Mouse (Mus musculus): ENCODE data around the gene C1ql1. TPM values are rescaled to one million over a fixed set of nuclear protein-coding genes. Genes with fewer than 3 reads are reported as not detected.
"Not testable (repeated sequence)": the region's sequence is repeated elsewhere in the genome, so short reads cannot be mapped to it uniquely, and the experiment has no call there.

Gene C1ql1
- polyA plus RNA-seq, 1 experiment from 2014 or later, result 0.13 TPM

DNA sequence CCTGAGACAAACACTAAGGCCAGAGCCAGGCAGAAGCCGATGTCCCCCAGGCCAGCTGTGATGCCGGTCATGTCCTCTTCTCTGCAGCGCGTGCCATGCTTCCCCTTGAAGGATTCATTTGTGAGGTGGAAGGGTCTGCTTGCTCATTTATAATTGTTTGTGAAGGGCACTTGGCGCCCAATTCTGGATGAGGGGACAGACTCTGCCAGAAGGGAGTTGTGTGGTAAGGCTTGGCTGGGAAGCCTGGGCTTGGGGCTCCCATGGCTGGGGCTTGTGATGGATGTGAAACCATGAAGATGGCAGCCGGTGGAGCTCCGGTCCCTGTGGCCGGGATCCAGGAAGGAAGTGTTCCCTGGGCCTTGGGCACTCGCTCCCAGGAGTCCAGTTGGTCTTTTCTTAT lies 37.6 kb upstream of the C1ql1 start:
- H3K27me3 ChIP-seq (ENCODE audit: control insufficient read depth, insufficient read depth, low read depth, low read length), result peaks cover 10% of the 10 kb centered on the region
- ATAC-seq (ENCODE audit: low read depth), result no peak
- no peak overlapping the region for H3K27ac ChIP-seq (ENCODE audit: low read length)
- no peak overlapping the region for H3K4me3 ChIP-seq (ENCODE audit: low read depth, low read length)
- no peaks in the 10 kb centered on the region for H3K36me3 ChIP-seq (ENCODE audit: control insufficient read depth, insufficient read depth)
- H3K4me1 ChIP-seq (ENCODE audit: control insufficient read depth, low read depth, low read length), result no peaks in the 10 kb centered on the region
- H3K9me3 ChIP-seq (replicated peaks; ENCODE audit: control insufficient read depth, low read length), result no peaks in the 10 kb centered on the region
- WGBS (ENCODE audit: insufficient replicate concordance), result 70% methylated on average over 9 of the region's 9 CpGs
- H3K4me2 ChIP-seq (ENCODE audit: low read depth, low read length), result no peak overlapping the region
- no peak overlapping the region for H3K9ac ChIP-seq (ENCODE audit: low read depth, low read length)

DNA sequence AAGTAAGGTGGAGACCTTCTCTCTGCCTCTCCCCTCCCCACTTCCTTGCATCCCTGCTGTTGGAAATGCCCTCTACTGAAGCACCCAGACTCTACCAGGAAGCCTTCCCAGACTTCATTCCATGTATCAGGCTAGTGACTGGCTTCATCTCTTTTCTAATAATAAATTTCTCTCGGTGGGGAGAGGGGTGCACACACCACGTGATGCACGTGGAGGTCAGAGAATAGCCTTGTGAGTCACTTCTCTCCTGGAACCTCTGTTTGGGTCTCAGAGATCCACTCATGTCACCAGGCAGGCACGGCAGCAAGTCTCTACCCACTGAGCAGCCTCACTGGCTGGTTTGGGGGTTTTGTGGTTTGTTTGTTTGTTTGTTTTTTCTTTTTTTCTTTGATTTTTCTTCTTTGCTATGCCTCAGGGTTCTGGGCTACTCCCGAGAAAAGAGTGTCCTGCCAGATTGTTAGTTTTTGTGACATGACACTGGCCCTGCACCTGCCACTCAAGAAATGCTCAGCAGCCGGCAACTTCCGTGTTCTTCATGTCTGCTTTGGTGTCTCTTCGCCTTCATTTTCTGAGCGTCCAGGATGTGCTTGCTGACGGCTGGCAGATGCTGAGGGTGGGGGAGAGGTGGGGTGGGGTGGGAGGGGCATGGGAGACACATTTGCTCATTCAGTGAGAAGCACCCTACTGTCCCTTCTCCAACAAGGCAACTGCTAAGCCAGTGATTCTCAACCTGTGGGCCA lies 34.8 kb upstream of the C1ql1 start:
- ATAC-seq (ENCODE audit: low read depth), result no peak
- H3K4me2 ChIP-seq (ENCODE audit: low read depth, low read length), result no peak overlapping the region
- no peaks in the 10 kb centered on the region for H3K9me3 ChIP-seq (replicated peaks; ENCODE audit: control insufficient read depth, low read length)
- H3K4me3 ChIP-seq (ENCODE audit: low read depth, low read length), result no peak overlapping the region
- H3K27ac ChIP-seq (ENCODE audit: low read length), result no peak overlapping the region
- no peaks in the 10 kb centered on the region for H3K4me1 ChIP-seq (ENCODE audit: control insufficient read depth, low read depth, low read length)
- no peak overlapping the region for H3K9ac ChIP-seq (ENCODE audit: low read depth, low read length)
- WGBS (ENCODE audit: insufficient replicate concordance), result 33% methylated on average over 10 of the region's 10 CpGs
- no peaks in the 10 kb centered on the region for H3K36me3 ChIP-seq (ENCODE audit: control insufficient read depth, insufficient read depth)
- H3K27me3 ChIP-seq (ENCODE audit: control insufficient read depth, insufficient read depth, low read depth, low read length), result no peaks in the 10 kb centered on the region

GRCm38 (mm10) chr11:102978052-102978666 lies 31.7 kb upstream of the C1ql1 start:
- Histone ChIP-seq H3K27ac (ENCODE audit: low read length) (no peak overlapping the region), H3K9me3 (replicated peaks; ENCODE audit: control insufficient read depth, low read length) (no peaks in the 10 kb centered on the region), H3K36me3 (ENCODE audit: control insufficient read depth, insufficient read depth) (no peaks in the 10 kb centered on the region), H3K4me2 (ENCODE audit: low read depth, low read length) (no peak overlapping the region), H3K27me3 (ENCODE audit: control insufficient read depth, insufficient read depth, low read depth, low read length) (no peaks in the 10 kb centered on the region), H3K4me3 (ENCODE audit: low read depth, low read length) (no peak overlapping the region), H3K4me1 (ENCODE audit: control insufficient read depth, low read depth, low read length) (no peaks in the 10 kb centered on the region), H3K9ac (ENCODE audit: low read depth, low read length) (no peak overlapping the region)
- no peak for ATAC-seq (ENCODE audit: low read depth)
- WGBS (ENCODE audit: insufficient replicate concordance), result 34% methylated on average over 6 of the region's 6 CpGs

DNA sequence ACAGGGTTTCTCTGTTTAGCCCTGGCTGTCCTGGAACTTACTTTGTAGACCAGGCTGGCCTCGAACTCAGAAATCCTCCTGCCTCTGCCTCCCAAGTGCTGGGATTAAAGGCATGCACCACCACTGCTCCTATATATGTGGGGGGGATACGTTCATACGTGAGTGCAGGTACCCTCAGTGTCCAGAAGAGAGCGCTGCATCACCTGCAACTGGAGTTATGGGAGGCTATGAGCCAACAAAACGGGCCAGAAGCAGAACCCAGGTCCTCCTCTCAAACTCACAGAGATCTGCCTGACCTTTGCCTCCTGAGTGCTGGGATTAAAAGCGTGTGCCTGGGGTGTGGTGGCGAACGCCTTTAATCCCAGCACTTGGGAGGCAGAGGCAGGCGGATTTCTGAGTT lies 29.5 kb upstream of the C1ql1 start:
- not testable (repeated sequence) for H3K4me3 ChIP-seq (ENCODE audit: low read depth, low read length); ATAC-seq (ENCODE audit: low read depth); H3K9me3 ChIP-seq (replicated peaks; ENCODE audit: control insufficient read depth, low read length); H3K9ac ChIP-seq (ENCODE audit: low read depth, low read length); H3K36me3 ChIP-seq (ENCODE audit: control insufficient read depth, insufficient read depth); H3K4me2 ChIP-seq (ENCODE audit: low read depth, low read length); H3K4me1 ChIP-seq (ENCODE audit: control insufficient read depth, low read depth, low read length); H3K27ac ChIP-seq (ENCODE audit: low read length)
- H3K27me3 ChIP-seq (ENCODE audit: control insufficient read depth, insufficient read depth, low read depth, low read length), result peaks cover 11% of the 10 kb centered on the region
- WGBS (ENCODE audit: insufficient replicate concordance), result 67% methylated on average over 9 of the region's 9 CpGs

DNA sequence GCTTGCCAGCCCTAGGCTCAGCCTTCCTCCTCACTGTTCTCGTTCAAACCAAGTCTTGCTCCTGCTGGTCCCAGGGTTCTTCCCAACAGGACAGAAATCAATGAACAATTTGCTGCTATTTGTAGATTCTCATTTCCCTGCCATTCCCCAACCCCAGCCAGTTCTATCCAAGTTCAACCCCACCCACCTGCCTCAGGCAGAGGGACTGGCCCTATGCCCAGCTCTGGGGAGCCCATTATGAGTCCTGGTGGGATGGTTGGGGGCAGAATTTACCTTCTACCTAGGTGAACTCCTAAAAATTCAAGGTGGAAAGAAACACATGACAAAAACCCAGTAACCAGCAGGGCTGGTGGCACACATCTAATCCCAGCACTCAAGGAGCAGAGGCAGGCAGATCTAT lies 25.8 kb upstream of the C1ql1 start:
- no peaks in the 10 kb centered on the region for H3K36me3 ChIP-seq (ENCODE audit: control insufficient read depth, insufficient read depth)
- no peaks in the 10 kb centered on the region for H3K9me3 ChIP-seq (replicated peaks; ENCODE audit: control insufficient read depth, low read length)
- H3K4me2 ChIP-seq (ENCODE audit: low read depth, low read length), result no peak overlapping the region
- no peak for ATAC-seq (ENCODE audit: low read depth)
- no peaks in the 10 kb centered on the region for H3K4me1 ChIP-seq (ENCODE audit: control insufficient read depth, low read depth, low read length)
- WGBS (ENCODE audit: insufficient replicate concordance), result 44% methylated on average over 1 of the region's 1 CpGs
- H3K4me3 ChIP-seq (ENCODE audit: low read depth, low read length), result no peak overlapping the region
- H3K27ac ChIP-seq (ENCODE audit: low read length), result no peak overlapping the region
- H3K27me3 ChIP-seq (ENCODE audit: control insufficient read depth, insufficient read depth, low read depth, low read length), result peaks cover 19% of the 10 kb centered on the region
- no peak overlapping the region for H3K9ac ChIP-seq (ENCODE audit: low read depth, low read length)

DNA sequence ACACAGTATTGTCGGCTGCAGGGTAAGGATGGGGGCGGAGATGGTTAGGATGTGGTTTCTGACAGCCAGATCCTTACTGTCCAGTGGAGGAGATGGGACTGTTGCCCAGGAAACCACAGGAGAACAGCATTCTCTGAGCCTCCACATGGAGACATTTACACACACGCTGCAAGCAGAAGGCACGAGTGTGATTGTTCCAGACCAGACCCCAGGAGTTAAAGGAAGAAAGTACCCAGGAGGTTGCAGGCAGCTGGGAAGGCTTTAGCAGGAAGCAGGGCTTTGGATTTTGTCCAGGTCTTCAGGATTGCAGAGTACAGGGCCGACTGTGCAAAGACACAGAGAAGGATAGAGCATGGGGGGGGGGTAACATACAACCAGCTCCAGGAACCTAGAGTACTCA lies 25.1 kb upstream of the C1ql1 start:
- Histone ChIP-seq H3K4me3 (ENCODE audit: low read depth, low read length) (no peak overlapping the region), H3K9ac (ENCODE audit: low read depth, low read length) (no peak overlapping the region), H3K27me3 (ENCODE audit: control insufficient read depth, insufficient read depth, low read depth, low read length) (peaks cover 25% of the 10 kb centered on the region), H3K9me3 (replicated peaks; ENCODE audit: control insufficient read depth, low read length) (no peaks in the 10 kb centered on the region), H3K4me2 (ENCODE audit: low read depth, low read length) (no peak overlapping the region), H3K4me1 (ENCODE audit: control insufficient read depth, low read depth, low read length) (no peaks in the 10 kb centered on the region), H3K36me3 (ENCODE audit: control insufficient read depth, insufficient read depth) (no peaks in the 10 kb centered on the region), H3K27ac (ENCODE audit: low read length) (no peak overlapping the region)
- no peak for ATAC-seq (ENCODE audit: low read depth)
- 30% methylated on average over 5 of the region's 5 CpGs for WGBS (ENCODE audit: insufficient replicate concordance)

DNA sequence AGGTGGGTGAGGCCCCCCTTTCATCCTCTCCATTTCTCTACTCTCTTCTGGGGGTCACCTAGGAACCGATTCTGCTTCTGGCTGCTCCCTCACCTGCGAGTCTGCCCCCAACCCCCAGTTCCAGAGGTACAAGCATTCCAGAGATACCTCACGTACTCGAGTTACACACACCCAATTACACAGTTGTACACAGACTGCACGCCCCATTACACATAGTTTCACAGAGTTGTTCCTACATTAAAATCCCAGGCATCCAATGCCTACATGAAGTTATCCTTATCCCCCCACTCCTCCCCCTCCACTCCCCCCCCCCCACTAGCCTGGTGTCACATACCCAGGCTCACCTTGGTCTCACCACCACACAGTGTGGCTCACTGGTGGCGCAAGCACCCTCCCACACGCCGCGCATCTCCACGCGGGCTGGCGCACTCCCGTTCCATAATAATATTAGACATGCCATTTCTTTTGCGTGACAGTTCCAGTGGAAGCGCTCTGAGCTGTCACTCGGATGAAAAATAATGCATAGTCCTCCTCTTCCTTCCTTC lies 18.1 kb upstream of the C1ql1 start:
- Histone ChIP-seq H3K27ac (ENCODE audit: low read length) (no peak overlapping the region), H3K9ac (ENCODE audit: low read depth, low read length) (no peak overlapping the region), H3K9me3 (replicated peaks; ENCODE audit: control insufficient read depth, low read length) (no peaks in the 10 kb centered on the region), H3K4me2 (ENCODE audit: low read depth, low read length) (no peak overlapping the region), H3K27me3 (ENCODE audit: control insufficient read depth, insufficient read depth, low read depth, low read length) (peaks cover 46% of the 10 kb centered on the region), H3K4me3 (ENCODE audit: low read depth, low read length) (no peak overlapping the region), H3K36me3 (ENCODE audit: control insufficient read depth, insufficient read depth) (no peaks in the 10 kb centered on the region), H3K4me1 (ENCODE audit: control insufficient read depth, low read depth, low read length) (no peaks in the 10 kb centered on the region; the same call in 1 of the 2 replicates)
- 56% methylated on average over 16 of the region's 16 CpGs for WGBS (ENCODE audit: insufficient replicate concordance)
- ATAC-seq (ENCODE audit: low read depth), result no peak

DNA sequence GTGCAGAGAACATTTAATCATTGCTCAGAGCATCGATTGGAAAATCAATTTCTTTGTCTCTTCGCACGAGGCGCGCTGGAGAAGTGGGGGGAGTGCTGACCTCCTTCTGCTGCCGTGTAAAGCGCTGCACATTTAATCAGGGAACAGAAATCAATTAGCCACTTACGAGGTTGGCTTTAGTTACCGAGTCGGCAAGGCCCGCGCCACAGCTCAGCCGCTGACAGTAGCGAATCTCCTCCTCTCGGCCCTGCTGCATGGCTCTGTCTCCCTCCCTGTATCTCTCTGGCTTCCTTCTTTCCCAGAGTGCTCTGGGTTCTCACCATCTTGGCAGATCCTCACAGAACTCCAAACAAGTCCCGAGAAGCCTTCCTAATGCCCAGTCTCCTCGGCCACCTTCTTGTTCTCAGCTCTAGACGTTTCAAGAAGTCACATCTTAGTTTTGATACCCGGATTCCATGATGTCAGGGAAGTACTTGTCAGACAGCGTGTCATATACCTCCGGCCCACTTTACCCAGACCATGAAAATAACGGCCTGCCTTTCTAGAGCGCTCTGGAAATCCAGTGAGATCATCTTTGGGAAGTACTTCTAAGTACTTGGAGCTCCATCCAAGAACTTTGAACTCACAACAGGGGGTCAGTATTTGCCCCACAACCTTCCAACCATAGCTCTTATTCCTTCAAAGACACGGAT lies 17.5 kb upstream of the C1ql1 start:
- Histone ChIP-seq H3K4me1 (ENCODE audit: control insufficient read depth, low read depth, low read length) (no peaks in the 10 kb centered on the region; the same call in 1 of the 2 replicates), H3K9ac (ENCODE audit: low read depth, low read length) (no peak overlapping the region), H3K9me3 (replicated peaks; ENCODE audit: control insufficient read depth, low read length) (no peaks in the 10 kb centered on the region), H3K4me2 (ENCODE audit: low read depth, low read length) (no peak overlapping the region), H3K36me3 (ENCODE audit: control insufficient read depth, insufficient read depth) (no peaks in the 10 kb centered on the region), H3K27me3 (ENCODE audit: control insufficient read depth, insufficient read depth, low read depth, low read length) (peaks cover 46% of the 10 kb centered on the region), H3K27ac (ENCODE audit: low read length) (no peak overlapping the region), H3K4me3 (ENCODE audit: low read depth, low read length) (no peak overlapping the region)
- no peak for ATAC-seq (ENCODE audit: low read depth)
- 23% methylated on average over 24 of the region's 24 CpGs for WGBS (ENCODE audit: insufficient replicate concordance)
